11 mouse cellular contexts compared by ENCODE assay signal in the genomic region with DNA sequence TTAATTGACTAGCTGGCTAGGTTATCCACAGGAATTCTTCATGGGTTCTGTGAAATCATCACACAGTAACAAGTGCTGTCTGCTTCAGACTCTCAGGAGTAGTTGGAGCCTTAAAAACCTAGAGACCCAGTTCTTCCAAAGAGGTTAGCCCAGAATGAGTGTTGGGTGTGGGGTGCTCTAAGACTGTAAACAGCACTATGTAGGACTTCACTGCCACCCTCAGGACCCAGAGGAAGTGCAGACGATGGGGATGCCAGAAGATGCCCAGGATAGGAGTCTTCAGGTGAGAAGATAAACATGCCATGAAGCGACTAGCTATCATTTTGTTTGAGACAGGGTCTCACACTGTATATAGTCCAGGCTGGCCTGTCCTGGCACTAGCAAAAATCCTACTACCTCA. TPM values are rescaled to one million over a fixed set of nuclear protein-coding genes. Genes with fewer than 3 reads are reported as not detected.
DNase-seq lines count a peak whose midpoint lies in the region; ATAC-seq lines count a peak whose summit lies in the region.
"Had no signal": no experiment of that assay in that cellular context is flagged by ENCODE, and none has a peak within 500 bp of the region (broad histone marks: within the 10 kb centered on the region; RNA-seq: fewer than 3 reads in every experiment).

No protein-coding gene starts in this region.

- ATAC-seq in hindbrain, embryonic 13.5 days (ENCODE audit: low FRiP score): peak; percentile 40; the same call in 1 of the 2 replicates
- ATAC-seq in hindbrain, embryonic 12.5 days (ENCODE audit: low FRiP score): no peak
- peak; percentile 56 for ATAC-seq in midbrain, embryonic 16.5 days
- no peak for ATAC-seq in heart, embryonic 12.5 days (ENCODE audit: insufficient number of reproducible peaks, low FRiP score)
- no peak for ATAC-seq in activated CD4-positive, CD25-positive, alpha-beta regulatory T cell, adult 4 months

- H3K36me3 ChIP-seq in hindbrain, embryonic 13.5 days: no peaks in the 10 kb centered on the region
- no peaks in the 10 kb centered on the region for H3K36me3 ChIP-seq in hindbrain, embryonic 12.5 days
- no peaks in the 10 kb centered on the region for H3K36me3 ChIP-seq in midbrain, embryonic 16.5 days (ENCODE audit: control insufficient read depth, insufficient read depth, low read length)
- no peaks in the 10 kb centered on the region for H3K36me3 ChIP-seq in heart, embryonic 12.5 days
- H3K36me3 ChIP-seq: liver, embryonic 13.5 days had no signal

- H3K9ac ChIP-seq in hindbrain, embryonic 13.5 days: no peak overlapping the region
- no peak overlapping the region for H3K9ac ChIP-seq in hindbrain, embryonic 12.5 days
- no peak overlapping the region for H3K9ac ChIP-seq in midbrain, embryonic 16.5 days (ENCODE audit: low read depth, low read length)
- no peak overlapping the region for H3K9ac ChIP-seq in heart, embryonic 12.5 days
- H3K9ac ChIP-seq: liver, embryonic 13.5 days had no signal

- 39% methylated on average over 2 of the region's 2 CpGs for WGBS in hindbrain, embryonic 13.5 days
- WGBS in hindbrain, embryonic 12.5 days: 24% methylated on average over 2 of the region's 2 CpGs
- WGBS in midbrain, embryonic 16.5 days: 42% methylated on average over 2 of the region's 2 CpGs
- WGBS in heart, embryonic 12.5 days: 11% methylated on average over 2 of the region's 2 CpGs

- H3K4me2 ChIP-seq in hindbrain, embryonic 13.5 days: no peak overlapping the region
- H3K4me2 ChIP-seq in hindbrain, embryonic 12.5 days (replicated peaks): no peak overlapping the region
- no peak overlapping the region for H3K4me2 ChIP-seq in midbrain, embryonic 16.5 days (ENCODE audit: low read length)
- H3K4me2 ChIP-seq in heart, embryonic 12.5 days: no peak overlapping the region
- H3K4me2 ChIP-seq: liver, embryonic 13.5 days had no signal

- no peak overlapping the region for H3K27ac ChIP-seq in hindbrain, embryonic 13.5 days
- no peak overlapping the region for H3K27ac ChIP-seq in hindbrain, embryonic 12.5 days
- no peak overlapping the region for H3K27ac ChIP-seq in midbrain, embryonic 16.5 days (ENCODE audit: low read length)
- no peak overlapping the region for H3K27ac ChIP-seq in heart, embryonic 12.5 days (ENCODE audit: poor library complexity, severe bottlenecking)
- H3K27ac ChIP-seq: liver, embryonic 13.5 days had no signal

- no peaks in the 10 kb centered on the region for H3K9me3 ChIP-seq in hindbrain, embryonic 13.5 days
- no peaks in the 10 kb centered on the region for H3K9me3 ChIP-seq in hindbrain, embryonic 12.5 days (replicated peaks)
- no peaks in the 10 kb centered on the region for H3K9me3 ChIP-seq in midbrain, embryonic 16.5 days (replicated peaks; ENCODE audit: control insufficient read depth, low read length, poor library complexity, severe bottlenecking)
- H3K9me3 ChIP-seq in heart, embryonic 12.5 days (replicated peaks): no peaks in the 10 kb centered on the region
- H3K9me3 ChIP-seq: liver, embryonic 13.5 days had no signal

- peaks cover 15% of the 10 kb centered on the region for H3K4me1 ChIP-seq in hindbrain, embryonic 13.5 days (replicated peaks)
- peaks cover 9% of the 10 kb centered on the region; the same call in 1 of the 2 replicates for H3K4me1 ChIP-seq in hindbrain, embryonic 12.5 days
- H3K4me1 ChIP-seq in midbrain, embryonic 16.5 days (ENCODE audit: control insufficient read depth, insufficient read depth, low read length): peaks cover 3% of the 10 kb centered on the region; the same call in 1 of the 2 replicates
- peaks cover 8% of the 10 kb centered on the region for H3K4me1 ChIP-seq in heart, embryonic 12.5 days (replicated peaks)
- H3K4me1 ChIP-seq: liver, embryonic 13.5 days had no signal

- peak; percentile 30 for DNase-seq in ES-CJ7 (ENCODE audit: low read depth, low spot score)
- DNase-seq in frontal cortex, postnatal 10 days (ENCODE audit: low spot score in 2 of 2): peak; percentile 29 to 44
- no peak for DNase-seq in spleen, postnatal 14 days (ENCODE audit: low spot score in 2 of 2)
- DNase-seq: heart, postnatal 36 days; liver, embryonic 13.5 days had no signal

- H3K27me3 ChIP-seq in hindbrain, embryonic 13.5 days: peaks cover 34% of the 10 kb centered on the region
- peaks cover 46% of the 10 kb centered on the region for H3K27me3 ChIP-seq in hindbrain, embryonic 12.5 days
- H3K27me3 ChIP-seq in midbrain, embryonic 16.5 days (ENCODE audit: control insufficient read depth, insufficient read depth, low read depth, low read length): peaks cover 2% of the 10 kb centered on the region; the same call in 1 of the 2 replicates
- H3K27me3 ChIP-seq in heart, embryonic 12.5 days (replicated peaks): peaks cover 52% of the 10 kb centered on the region

- H3K4me3 ChIP-seq in hindbrain, embryonic 13.5 days: no peak overlapping the region
- H3K4me3 ChIP-seq in hindbrain, embryonic 12.5 days: no peak overlapping the region
- no peak overlapping the region for H3K4me3 ChIP-seq in midbrain, embryonic 16.5 days (ENCODE audit: low read depth, low read length)
- no peak overlapping the region for H3K4me3 ChIP-seq in heart, embryonic 12.5 days
- H3K4me3 ChIP-seq: liver, embryonic 13.5 days; myocyte had no signal

RNA-seq across cellular contexts. Expression of a gene that starts 0.7 kb away (rescaled TPM):
- polyA plus RNA-seq in hindbrain, embryonic 13.5 days (2015; fragmentation: Nextera tagmentation; extraction: Ambion mirVana): 11.0 and 12.5 TPM in 2 replicates
- 4.9 and 5.3 TPM in 2 replicates for polyA plus RNA-seq in hindbrain, embryonic 12.5 days (2016; fragmentation: Nextera tagmentation; extraction: Ambion mirVana)
- polyA plus RNA-seq in midbrain, embryonic 16.5 days (2015; fragmentation: Nextera tagmentation; extraction: Ambion mirVana): 13.6 and 25.7 TPM in 2 replicates
- 0.11 TPM in 1 of 2 replicates, not detected in the other for polyA plus RNA-seq in heart, embryonic 12.5 days (2016; fragmentation: Nextera tagmentation; extraction: Ambion mirVana)
- polyA plus RNA-seq in activated CD4-positive, CD25-positive, alpha-beta regulatory T cell, adult 4 months (2017; shearing (Covaris generic)): under 1 TPM in 1 of 2 experiments, not detected in 1; 0.17 TPM

Comparison
In these comparisons a context has a peak if more than half of its experiments do, and no peak if none do; other contexts are left out.
1. ATAC-seq: peak in hindbrain, embryonic 13.5 days (single experiment) and midbrain, embryonic 16.5 days (single experiment); none in hindbrain, embryonic 12.5 days (single experiment), heart, embryonic 12.5 days (single experiment) and activated CD4-positive, CD25-positive, alpha-beta regulatory T cell, adult 4 months (single experiment).
2. DNase-seq: peak in ES-CJ7 (single experiment) and frontal cortex, postnatal 10 days (2 of 2); none in spleen, postnatal 14 days (0 of 2).